Mouse (Mus musculus): ENCODE results near the gene Gm39115.
A peak's percentile ranks its signal among the peaks of the same experiment; 100 is the strongest.

DNA sequence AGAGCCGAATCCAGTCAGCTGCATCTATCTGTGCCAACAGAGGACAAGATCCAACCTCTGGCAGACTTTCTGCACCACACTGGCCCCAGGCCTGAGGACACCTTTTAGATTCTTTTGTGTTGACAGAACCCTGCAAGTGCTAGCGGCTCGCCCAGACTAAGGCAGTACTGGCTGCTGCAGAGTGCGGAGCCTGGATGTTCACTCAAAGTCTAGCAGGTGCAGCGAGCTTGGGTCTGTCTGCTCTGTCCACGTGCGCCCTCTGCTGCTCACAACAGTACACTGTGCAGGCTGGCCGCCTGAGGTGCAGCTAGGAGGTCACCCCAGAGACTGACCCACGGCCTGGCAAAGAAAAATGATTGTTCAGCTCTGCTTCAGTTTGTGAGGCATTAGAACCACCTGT, 38.1 kb downstream of the Gm39115 start:
- no peak for TF ChIP-seq POLR2A (IDR thresholded peaks at IDR 0.05; ENCODE audit: control insufficient read depth, extremely low read depth, insufficient read depth, low read length, poor library complexity)
- peak; percentile 84 for TF ChIP-seq CTCF (IDR thresholded peaks at IDR 0.05; ENCODE audit: borderline replicate concordance, control insufficient read depth, extremely low read depth, insufficient read depth, low read length, poor library complexity)

Measured in thymus, adult 2 months (tissue).